Mouse (Mus musculus) lung, embryonic 15.5 days (tissue): ENCODE results near the gene Msh5. TPM values are rescaled to one million over a fixed set of nuclear protein-coding genes. Genes with fewer than 3 reads are reported as not detected.

Source experiments
- ATAC-seq: fragments of 200-750 bp; cut with Nextera tagmentation; 2 replicates; pipeline ENCODE4 v1.8.0; 2017; ENCODE audit warnings: moderate number of reproducible peaks, borderline replicate concordance; ENCODE audit not compliant: low FRiP score, low TSS enrichment; ENCODE audit errors: extremely low read depth
- H3K27ac ChIP-seq: fragments of 300-500 bp; sonication (generic); 2 replicates; pipeline ENCODE4 v1.5.1; 2015; ENCODE audit warnings: moderate library complexity, mild to moderate bottlenecking, inconsistent platforms
- H3K27me3 ChIP-seq: fragments of 300-500 bp; sonication (generic); 2 replicates; pipeline ENCODE4 v1.6.1; 2015; ENCODE audit warnings: inconsistent platforms
- H3K36me3 ChIP-seq: fragments of 300-500 bp; sonication (generic); 2 replicates; pipeline ENCODE4 v1.6.1; 2015; ENCODE audit warnings: inconsistent platforms
- H3K4me1 ChIP-seq: fragments of 300-500 bp; sonication (generic); 2 replicates; pipeline ENCODE4 v1.6.1; 2015; ENCODE audit warnings: inconsistent platforms
- H3K4me2 ChIP-seq: fragments of 300-500 bp; sonication (generic); 2 replicates; pipeline ENCODE4 v1.6.1; 2015; ENCODE audit warnings: inconsistent platforms, mild to moderate bottlenecking, moderate library complexity
- H3K4me3 ChIP-seq: fragments of 300-500 bp; sonication (generic); 2 replicates; pipeline ENCODE4 v1.5.1; 2015; ENCODE audit warnings: mild to moderate bottlenecking, inconsistent platforms
- H3K9ac ChIP-seq: fragments of 300-500 bp; sonication (generic); 2 replicates; pipeline ENCODE4 v1.6.1; 2015; ENCODE audit warnings: inconsistent platforms
- H3K9me3 ChIP-seq: fragments of 300-500 bp; sonication (generic); 2 replicates; pipeline ENCODE4 v1.6.1; 2016; ENCODE audit warnings: inconsistent platforms
- WGBS: fragments of 180-500 bp; shearing (Covaris S2); methylation state at CpG from one replicate; pipeline ENCODE4 v1.1.7; 2015; 5-methylcytosine and 5-hydroxymethylcytosine counted together
- polyA plus RNA-seq: library from polyadenylated mRNA; unstranded; fragments of >200 nt; fragmentation: Nextera tagmentation; extraction: Ambion mirVana; gene quantifications from 2 replicates; pipeline ENCODE4 v1.2.1, GENCODE M21; 2015

Gene Msh5
- polyA plus RNA-seq, 1 experiment from 2014 or later = 4.4 TPM

- no peak for ATAC-seq
- Histone ChIP-seq H3K4me1 (peaks cover 18% of the 10 kb centered on the region), H3K4me3 (peak overlapping the region; percentile 75), H3K4me2 (peak overlapping the region; percentile 71), H3K9ac (peak overlapping the region; percentile 96), H3K9me3 (no peaks in the 10 kb centered on the region), H3K27ac (peak overlapping the region; percentile 99), H3K36me3 (peaks cover 18% of the 10 kb centered on the region), H3K27me3 (no peaks in the 10 kb centered on the region)
- under 1% methylated on average over 15 of the region's 15 CpGs for whole genome bisulfite sequencing
These were observed 64.2 kb downstream of the Msh5 start for GRCm38 (mm10) chr17:34982328-34982727.

DNA sequence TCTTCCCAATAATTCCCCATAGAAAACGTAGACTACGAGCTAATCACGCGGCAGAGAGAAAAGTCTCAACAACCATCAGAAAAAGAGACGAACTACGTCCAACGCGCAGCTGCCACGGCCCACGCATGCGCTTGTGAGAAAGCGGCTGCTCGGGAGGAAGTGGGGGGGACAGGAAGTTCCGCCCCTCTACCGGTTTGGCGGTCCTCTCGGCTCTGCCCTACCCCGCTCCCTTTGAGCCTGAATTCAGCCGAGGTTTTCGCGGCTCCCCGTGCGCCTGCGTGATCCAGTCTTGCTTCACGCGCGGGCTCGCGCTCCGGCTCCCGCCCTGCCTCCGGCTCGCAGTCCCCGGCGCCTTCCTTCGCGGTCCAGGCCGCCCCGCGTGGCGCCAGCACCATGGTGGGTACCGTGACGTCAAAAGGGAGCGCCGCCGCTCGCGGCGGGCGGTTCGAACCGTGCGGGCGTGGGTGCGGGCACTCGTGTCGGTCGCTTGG, 64.8 kb downstream of the Msh5 start, which contains the start of gene Lsm2:
Lsm2 (plus strand) TSS at position 173 of the 491 bp plus-strand sequence.
- under 1% methylated on average over 56 of the region's 58 CpGs for WGBS
- H3K4me1 ChIP-seq = peaks cover 18% of the 10 kb centered on the region
- peak within 1 kb of the TSS; percentile 71 for H3K4me2 ChIP-seq
- H3K36me3 ChIP-seq = peaks cover 17% of the 10 kb centered on the region
- no peaks in the 10 kb centered on the region for H3K9me3 ChIP-seq
- peak within 1 kb of the TSS; percentile 75 for H3K4me3 ChIP-seq
- H3K27ac ChIP-seq = peak within 1 kb of the TSS; percentile 99
- no peaks in the 10 kb centered on the region for H3K27me3 ChIP-seq
- peak within 1 kb of the TSS; percentile 96 for H3K9ac ChIP-seq
- ATAC-seq = peak; percentile 93

DNA sequence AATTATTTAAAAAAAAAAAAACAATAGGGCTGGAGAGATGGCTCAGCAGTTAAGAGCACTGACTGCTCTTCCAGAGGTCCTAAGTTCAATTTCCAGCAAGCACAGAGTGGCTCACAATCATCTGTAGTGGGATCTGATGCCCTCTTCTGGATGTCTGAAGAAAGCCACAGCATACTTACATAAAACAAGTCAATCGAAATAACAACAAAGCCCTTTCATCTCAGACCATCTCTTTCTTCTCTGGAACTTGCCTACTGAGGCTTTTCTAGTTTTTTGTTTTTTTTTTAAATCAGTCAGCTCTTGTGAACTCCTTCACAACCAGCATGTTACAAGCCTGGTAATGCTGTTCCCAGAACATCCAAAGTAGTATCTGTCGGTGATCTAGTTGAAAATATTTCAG, 65.9 kb downstream of the Msh5 start:
- H3K36me3 ChIP-seq = peaks cover 6% of the 10 kb centered on the region
- peak overlapping the region; percentile 75 for H3K4me3 ChIP-seq
- peak overlapping the region; percentile 99; the same call in 1 of the 2 replicates for H3K27ac ChIP-seq
- ATAC-seq = no peak
- peaks cover 18% of the 10 kb centered on the region for H3K4me1 ChIP-seq
- H3K27me3 ChIP-seq = no peaks in the 10 kb centered on the region
- no peaks in the 10 kb centered on the region for H3K9me3 ChIP-seq
- 8% methylated on average over 2 of the region's 2 CpGs for WGBS
- peak overlapping the region; percentile 71 for H3K4me2 ChIP-seq
- H3K9ac ChIP-seq = peak overlapping the region; percentile 96

DNA sequence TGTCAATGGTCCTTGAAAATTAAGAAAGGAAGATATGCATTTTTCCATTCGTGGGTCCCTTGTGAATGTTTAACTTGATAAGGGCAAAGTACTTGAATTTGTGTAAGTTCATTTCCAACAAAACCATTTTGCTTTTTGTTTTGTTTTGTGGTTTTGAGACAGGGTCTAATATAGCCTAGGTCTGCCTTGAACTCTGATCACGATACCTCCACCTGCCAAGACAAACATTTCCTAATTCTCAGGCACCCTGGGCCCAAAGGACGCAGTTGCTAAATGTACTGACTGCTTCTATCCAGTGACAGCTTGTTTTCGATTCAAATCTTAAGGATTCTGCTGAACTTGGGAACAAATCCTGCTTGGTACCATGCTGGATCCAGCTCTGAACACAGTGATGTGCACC, 66.9 kb downstream of the Msh5 start:
- no peaks in the 10 kb centered on the region for H3K9me3 ChIP-seq
- ATAC-seq = no peak
- no peak overlapping the region for H3K4me2 ChIP-seq
- H3K9ac ChIP-seq = no peak overlapping the region
- no peaks in the 10 kb centered on the region for H3K27me3 ChIP-seq
- no peak overlapping the region for H3K27ac ChIP-seq
- H3K4me3 ChIP-seq = no peak overlapping the region
- 91% methylated on average over 4 of the region's 4 CpGs for WGBS
- H3K36me3 ChIP-seq = no peaks in the 10 kb centered on the region
- H3K4me1 ChIP-seq = peaks cover 18% of the 10 kb centered on the region

Other genes with a start within 250 kb of the Msh5 start
- not detected in 2 replicates for gene Cyp21a1, start 242.2 kb downstream of the Msh5 start, polyA plus RNA-seq
- gene Stk19, start 209.8 kb downstream of the Msh5 start, polyA plus RNA-seq = 32.7 and 33.7 TPM in 2 replicates
- 63.0 and 63.3 TPM in 2 replicates for gene Dxo, start 209.7 kb downstream of the Msh5 start, polyA plus RNA-seq
- 50.8 and 54.0 TPM in 2 replicates for gene Skiv2l, start 196.5 kb downstream of the Msh5 start, polyA plus RNA-seq
- gene Nelfe, start 196.4 kb downstream of the Msh5 start, polyA plus RNA-seq = 92.6 and 95.7 TPM in 2 replicates
- 2.8 and 3.1 TPM in 2 replicates for gene Cfb, start 184.2 kb downstream of the Msh5 start, polyA plus RNA-seq
- 2.6 and 2.7 TPM in 2 replicates for gene Zbtb12, start 167.3 kb downstream of the Msh5 start, polyA plus RNA-seq
- gene Gm20547, start 164.7 kb downstream of the Msh5 start, polyA plus RNA-seq = not detected in 2 replicates
- gene C2, start 148.5 kb downstream of the Msh5 start, polyA plus RNA-seq = 2.6 and 2.9 TPM in 2 replicates
- 64.9 and 69.9 TPM in 2 replicates for gene Ehmt2, start 148.3 kb downstream of the Msh5 start, polyA plus RNA-seq
- gene Slc44a4, start 132.3 kb downstream of the Msh5 start, polyA plus RNA-seq = 0.94 and 1.5 TPM in 2 replicates
- gene Neu1, start 115.5 kb downstream of the Msh5 start, polyA plus RNA-seq = 17.3 and 17.9 TPM in 2 replicates
- gene Hspa1b, start 87.5 kb downstream of the Msh5 start, polyA plus RNA-seq = 0.15 and 0.26 TPM in 2 replicates
- gene Gm20481, start 76.8 kb downstream of the Msh5 start, polyA plus RNA-seq = not detected in 2 replicates
- gene Hspa1a, start 74.6 kb downstream of the Msh5 start, polyA plus RNA-seq = 3.4 and 3.8 TPM in 2 replicates
- 0.45 and 0.79 TPM in 2 replicates for gene Hspa1l, start 74.0 kb downstream of the Msh5 start, polyA plus RNA-seq
- gene Lsm2, start 64.9 kb downstream of the Msh5 start, polyA plus RNA-seq = 210 and 216 TPM in 2 replicates
- 128 and 129 TPM in 2 replicates for gene Vars, start 45.8 kb downstream of the Msh5 start, polyA plus RNA-seq
- 0.14 and 0.25 TPM in 2 replicates for gene Vwa7, start 30.2 kb downstream of the Msh5 start, polyA plus RNA-seq
- 7.2 and 7.7 TPM in 2 replicates for gene Sapcd1, start 18.7 kb downstream of the Msh5 start, polyA plus RNA-seq
- 283 and 300 TPM in 2 replicates for gene Clic1, start 3.2 kb upstream of the Msh5 start, polyA plus RNA-seq
- 330 and 333 TPM in 2 replicates for gene Ddah2, start 12.3 kb upstream of the Msh5 start, polyA plus RNA-seq
- gene Ly6g6c, start 18.6 kb upstream of the Msh5 start, polyA plus RNA-seq = 0.36 and 0.39 TPM in 2 replicates
- gene Mpig6b, start 19.4 kb upstream of the Msh5 start, polyA plus RNA-seq = 0.67 and 0.93 TPM in 2 replicates
- 0.96 and 1.2 TPM in 2 replicates for gene Ly6g6e, start 30.2 kb upstream of the Msh5 start, polyA plus RNA-seq
- 5.2 and 6.7 TPM in 2 replicates for gene Ly6g6d, start 31.3 kb upstream of the Msh5 start, polyA plus RNA-seq
- gene Ly6g6f, start 38.9 kb upstream of the Msh5 start, polyA plus RNA-seq = 0.23 and 0.51 TPM in 2 replicates
- 94.8 and 95.6 TPM in 2 replicates for gene Abhd16a, start 42.5 kb upstream of the Msh5 start, polyA plus RNA-seq
- gene Ly6g5c, start 61.5 kb upstream of the Msh5 start, polyA plus RNA-seq = not detected in 2 replicates
- 0.79 and 0.95 TPM in 2 replicates for gene Ly6g5b, start 68.7 kb upstream of the Msh5 start, polyA plus RNA-seq
- gene Gpank1, start 74.7 kb upstream of the Msh5 start, polyA plus RNA-seq = 17.7 and 18.0 TPM in 2 replicates
- 265 TPM in 2 replicates for gene Csnk2b, start 75.3 kb upstream of the Msh5 start, polyA plus RNA-seq
- gene D17H6S53E, start 79.6 kb upstream of the Msh5 start, polyA plus RNA-seq = 9.6 and 9.7 TPM in 2 replicates
- 1.0 and 3.9 TPM in 2 replicates for gene Apom, start 85.3 kb upstream of the Msh5 start, polyA plus RNA-seq
- gene Bag6, start 88.4 kb upstream of the Msh5 start, polyA plus RNA-seq = 48.6 and 51.2 TPM in 2 replicates
- gene Prrc2a, start 118.2 kb upstream of the Msh5 start, polyA plus RNA-seq = 169 and 179 TPM in 2 replicates
- 6.9 and 9.0 TPM in 2 replicates for gene Aif1, start 129.3 kb upstream of the Msh5 start, polyA plus RNA-seq
- 12.1 and 13.0 TPM in 2 replicates for gene Lst1, start 141.7 kb upstream of the Msh5 start, polyA plus RNA-seq
- gene Ltb, start 147.7 kb upstream of the Msh5 start, polyA plus RNA-seq = 0.65 and 2.2 TPM in 2 replicates
- gene Tnf, start 155.3 kb upstream of the Msh5 start, polyA plus RNA-seq = 0.16 TPM in 1 of 2 replicates, not detected in the other
- gene Lta, start 158.6 kb upstream of the Msh5 start, polyA plus RNA-seq = 0.11 and 0.21 TPM in 2 replicates
- gene Gm16181, start 174.1 kb upstream of the Msh5 start, polyA plus RNA-seq = 0.70 and 0.75 TPM in 2 replicates
- gene Atp6v1g2, start 186.9 kb upstream of the Msh5 start, polyA plus RNA-seq = 3.4 and 4.3 TPM in 2 replicates
- 13.2 and 13.4 TPM in 2 replicates for gene Nfkbil1, start 189.0 kb upstream of the Msh5 start, polyA plus RNA-seq
- 512 and 523 TPM in 2 replicates for gene Ddx39b, start 195.0 kb upstream of the Msh5 start, polyA plus RNA-seq
- 114 and 138 TPM in 2 replicates for gene H2-D1, start 216.0 kb upstream of the Msh5 start, polyA plus RNA-seq